Mouse (Mus musculus) lung, postnatal 0 days (tissue): Measurements from ENCODE around the gene Ube4a. TPM values are rescaled to one million over a fixed set of nuclear protein-coding genes. Genes with fewer than 3 reads are reported as not detected.

Source experiments
- ATAC-seq: fragments of 200-750 bp; cut with Nextera tagmentation; 2 replicates; pipeline ENCODE4 v1.8.0; 2017; ENCODE audit warnings: moderate library complexity
- DNase-seq: peaks from one replicate; pipeline ENCODE4 v3.0.0-alpha.2; 2016; ENCODE audit warnings: low spot score
- H3K27ac ChIP-seq: fragments of 300-500 bp; sonication (generic); 2 replicates; pipeline ENCODE4 v1.5.1; 2014; ENCODE audit warnings: antibody characterized with exemption, mild to moderate bottlenecking, low read length, mixed read lengths
- H3K27me3 ChIP-seq: fragments of 300-500 bp; sonication (generic); replicated peaks from 2 replicates; pipeline ENCODE4 v1.6.1; 2014; ENCODE audit warnings: low read length, mixed read lengths; ENCODE audit not compliant: insufficient read depth
- H3K36me3 ChIP-seq: fragments of 300-500 bp; sonication (generic); 2 replicates; pipeline ENCODE4 v1.6.1; 2014; ENCODE audit warnings: low read length, mixed read lengths; ENCODE audit not compliant: insufficient read depth
- H3K4me1 ChIP-seq: fragments of 300-500 bp; sonication (generic); 2 replicates; pipeline ENCODE4 v1.6.1; 2014; ENCODE audit warnings: antibody characterized with exemption, low read depth, low read length, mixed read lengths; ENCODE audit not compliant: insufficient read depth
- H3K4me2 ChIP-seq: fragments of 300-500 bp; sonication (generic); replicated peaks from 2 replicates; pipeline ENCODE4 v1.6.1; 2014; ENCODE audit warnings: low read depth, mild to moderate bottlenecking, low read length, moderate library complexity, mixed read lengths
- H3K4me3 ChIP-seq: fragments of 300-500 bp; sonication (generic); 2 replicates; pipeline ENCODE4 v1.5.1; 2014; ENCODE audit warnings: low read depth, low read length
- H3K9ac ChIP-seq: fragments of 300-500 bp; sonication (generic); replicated peaks from 2 replicates; pipeline ENCODE4 v1.6.1; 2014; ENCODE audit warnings: low read depth, mild to moderate bottlenecking
- H3K9me3 ChIP-seq: fragments of 300-500 bp; sonication (generic); 2 replicates; pipeline ENCODE4 v1.6.1; 2016; ENCODE audit warnings: low read length, mixed read lengths
- CTCF ChIP-seq: IDR thresholded peaks from 2 replicates; pipeline ENCODE4 v1.5.1; 2016; ENCODE audit warnings: antibody characterized with exemption, mild to moderate bottlenecking
- EP300 ChIP-seq: IDR thresholded peaks from 2 replicates; pipeline ENCODE4 v1.6.1; 2016; ENCODE audit warnings: antibody characterized with exemption, mild to moderate bottlenecking, control low read depth
- WGBS: fragments of 180-500 bp; shearing (Covaris S2); extraction: QIAGEN DNeasy Blood & Tissue Kit; methylation state at CpG from one replicate; pipeline ENCODE4 v1.1.7; 2014; 5-methylcytosine and 5-hydroxymethylcytosine counted together
- polyA plus RNA-seq: library from polyadenylated mRNA; unstranded; fragments of >200 nt; fragmentation: Nextera tagmentation; extraction: Ambion mirVana; gene quantifications from 2 replicates; pipeline ENCODE4 v1.2.1, GENCODE M21; 2015

Ube4a gene
- polyA plus RNA-seq, 1 experiment from 2014 or later: 12.9 TPM

- 64% methylated on average over 4 of the region's 4 CpGs for WGBS
- no peak for DNase-seq
Measured at GRCm38 (mm10) chr9:44900402-44900801, 65.0 kb downstream of the Ube4a start.

DNA sequence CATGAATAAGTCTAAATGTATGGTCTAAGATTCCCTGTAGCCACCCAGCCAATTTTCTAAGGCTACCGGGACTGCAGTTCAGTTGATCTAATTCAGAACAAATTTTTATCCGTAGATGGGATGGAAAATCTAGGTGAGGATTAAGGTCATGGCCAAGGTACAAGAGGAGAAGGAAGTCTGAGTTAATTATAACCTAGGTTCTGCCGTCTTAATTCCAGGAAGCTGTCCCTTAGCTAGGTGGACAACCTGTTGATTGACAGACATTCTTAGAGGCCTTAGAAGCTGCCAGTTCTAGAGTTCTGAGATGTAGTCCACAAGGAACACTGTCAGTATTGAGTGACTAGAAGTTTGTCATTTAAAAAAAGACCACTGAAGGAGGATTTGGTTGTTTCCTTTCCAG, 65.7 kb downstream of the Ube4a start:
- WGBS: 65% methylated on average over 3 of the region's 3 CpGs
- TF ChIP-seq EP300: no peak
- no peak for TF ChIP-seq CTCF

More at GRCm38 (mm10) chr9:44900402-44900801, 65.0 kb downstream of the Ube4a start:
- TF ChIP-seq CTCF: peak; percentile 49
- TF ChIP-seq EP300: no peak
- Histone ChIP-seq H3K36me3 (no peaks in the 10 kb centered on the region), H3K27ac (no peak overlapping the region), H3K4me3 (no peak overlapping the region), H3K9ac (no peak overlapping the region), H3K27me3 (no peaks in the 10 kb centered on the region), H3K9me3 (no peaks in the 10 kb centered on the region), H3K4me1 (no peaks in the 10 kb centered on the region), H3K4me2 (no peak overlapping the region)
- no peak for ATAC-seq

DNA sequence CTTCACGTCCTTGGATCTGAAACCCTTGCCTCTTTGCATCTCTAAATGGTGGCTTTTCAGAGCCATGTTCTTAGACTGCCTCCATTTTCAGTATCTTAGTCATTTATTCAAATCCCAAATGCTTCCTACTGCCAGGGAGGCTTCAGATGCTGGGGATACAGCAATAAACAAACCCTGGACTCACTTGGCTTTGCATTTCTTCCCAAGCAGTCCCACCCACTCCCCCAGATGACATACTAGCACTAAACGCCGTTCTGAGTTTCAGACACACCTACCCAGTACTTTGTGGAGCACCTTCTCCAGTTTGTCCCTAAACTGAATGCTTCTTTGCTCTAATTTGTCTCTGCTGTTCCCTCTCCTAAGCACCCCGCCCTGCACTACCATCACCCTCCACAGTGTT, 68.4 kb downstream of the Ube4a start:
- H3K27ac ChIP-seq: no peak overlapping the region
- no peak for DNase-seq
- H3K36me3 ChIP-seq: no peaks in the 10 kb centered on the region
- no peak overlapping the region for H3K4me2 ChIP-seq
- H3K9ac ChIP-seq: no peak overlapping the region
- no peak overlapping the region for H3K4me3 ChIP-seq
- no peaks in the 10 kb centered on the region for H3K27me3 ChIP-seq
- no peak for ATAC-seq
- no peaks in the 10 kb centered on the region for H3K9me3 ChIP-seq
- no peaks in the 10 kb centered on the region for H3K4me1 ChIP-seq
- TF ChIP-seq EP300: no peak
- TF ChIP-seq CTCF: no peak
- 63% methylated on average over 4 of the region's 4 CpGs for WGBS

More for the DNA sequence above, 65.7 kb downstream of the Ube4a start:
- no peak overlapping the region for H3K9ac ChIP-seq
- ATAC-seq (no peak), DNase-seq (no peak)
- H3K36me3 ChIP-seq: no peaks in the 10 kb centered on the region
- no peaks in the 10 kb centered on the region for H3K4me1 ChIP-seq
- no peaks in the 10 kb centered on the region for H3K27me3 ChIP-seq
- no peak overlapping the region for H3K4me2 ChIP-seq
- H3K9me3 ChIP-seq: no peaks in the 10 kb centered on the region
- no peak overlapping the region for H3K27ac ChIP-seq
- no peak overlapping the region for H3K4me3 ChIP-seq

GRCm38 (mm10) chr9:44892664-44893063, 72.7 kb downstream of the Ube4a start:
- Histone ChIP-seq H3K4me3 (no peak overlapping the region), H3K9me3 (no peaks in the 10 kb centered on the region), H3K4me1 (no peaks in the 10 kb centered on the region), H3K9ac (no peak overlapping the region), H3K36me3 (no peaks in the 10 kb centered on the region), H3K27me3 (no peaks in the 10 kb centered on the region), H3K27ac (no peak overlapping the region), H3K4me2 (no peak overlapping the region)
- ATAC-seq: no peak
- TF ChIP-seq CTCF: no peak
- no peak for TF ChIP-seq EP300
- no peak for DNase-seq
- 50% methylated on average over 3 of the region's 3 CpGs for WGBS

GRCm38 (mm10) chr9:44891210-44891609, 74.2 kb downstream of the Ube4a start:
- Histone ChIP-seq H3K9ac (no peak overlapping the region), H3K9me3 (no peaks in the 10 kb centered on the region), H3K4me3 (no peak overlapping the region), H3K27me3 (no peaks in the 10 kb centered on the region), H3K36me3 (no peaks in the 10 kb centered on the region), H3K4me1 (no peaks in the 10 kb centered on the region), H3K4me2 (no peak overlapping the region), H3K27ac (no peak overlapping the region)
- DNase-seq (no peak), ATAC-seq (no peak)
- TF ChIP-seq CTCF (no peak), EP300 (no peak)
- 83% methylated on average over 6 of the region's 6 CpGs for WGBS

DNA sequence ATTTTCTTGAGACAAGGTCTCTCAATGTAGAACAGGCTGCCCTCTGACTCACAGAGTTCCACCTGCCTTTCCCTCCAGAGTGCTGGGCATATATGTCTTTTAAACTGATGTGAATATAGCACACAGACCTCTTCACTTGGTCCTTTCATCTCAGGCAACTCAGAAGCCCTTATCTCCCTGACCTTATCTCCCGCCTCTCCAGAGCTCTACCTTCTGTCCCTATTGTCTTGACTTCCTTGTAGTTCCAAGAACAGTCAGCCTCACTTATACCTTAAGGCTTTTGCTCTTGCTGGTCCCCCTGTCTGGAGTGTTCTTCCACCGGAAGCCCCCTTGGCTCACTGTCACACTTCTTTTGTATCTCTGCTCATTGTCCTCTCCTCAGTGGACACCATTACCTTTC, 75.3 kb downstream of the Ube4a start:
- H3K9me3 ChIP-seq: no peaks in the 10 kb centered on the region
- no peak overlapping the region for H3K4me2 ChIP-seq
- DNase-seq (no peak), ATAC-seq (no peak)
- H3K4me3 ChIP-seq: no peak overlapping the region
- H3K4me1 ChIP-seq: no peaks in the 10 kb centered on the region
- H3K36me3 ChIP-seq: no peaks in the 10 kb centered on the region
- TF ChIP-seq EP300 (no peak), CTCF (no peak)
- no peak overlapping the region for H3K27ac ChIP-seq
- no peaks in the 10 kb centered on the region for H3K27me3 ChIP-seq
- WGBS: 17% methylated on average over 2 of the region's 2 CpGs
- no peak overlapping the region for H3K9ac ChIP-seq

- TF ChIP-seq EP300 (no peak), CTCF (no peak)
- no peak for ATAC-seq
- H3K27ac ChIP-seq: no peak overlapping the region
- H3K27me3 ChIP-seq: no peaks in the 10 kb centered on the region
- no peaks in the 10 kb centered on the region for H3K36me3 ChIP-seq
- no peak overlapping the region for H3K4me2 ChIP-seq
- no peak overlapping the region for H3K9ac ChIP-seq
- H3K4me3 ChIP-seq: no peak overlapping the region
- 82% methylated on average over 7 of the region's 7 CpGs for WGBS
- H3K4me1 ChIP-seq: no peaks in the 10 kb centered on the region
- no peaks in the 10 kb centered on the region for H3K9me3 ChIP-seq
- DNase-seq: no peak
Measured at GRCm38 (mm10) chr9:44888114-44888624, 77.2 kb downstream of the Ube4a start.
